Mouse (Mus musculus) kidney, postnatal 0 days (tissue): Measurements from ENCODE around the gene Pycr1. TPM values are rescaled to one million over a fixed set of nuclear protein-coding genes. Genes with fewer than 3 reads are reported as not detected.
A peak's percentile ranks its signal among the peaks of the same experiment; 100 is the strongest.

Source experiments
- ATAC-seq: fragments of 200-750 bp; cut with Nextera tagmentation; replicated peaks from 2 replicates; pipeline ENCODE4 v1.8.0; 2017; ENCODE audit warnings: low read depth, moderate number of reproducible peaks, moderate TSS enrichment, moderate library complexity; ENCODE audit not compliant: low FRiP score
- DNase-seq: peaks from one replicate; pipeline ENCODE4 v3.0.0-alpha.2; 2016; ENCODE audit warnings: low spot score
- H3K27ac ChIP-seq: fragments of 300-500 bp; sonication (generic); 2 replicates; pipeline ENCODE4 v1.5.1; 2014; ENCODE audit warnings: mild to moderate bottlenecking
- H3K27me3 ChIP-seq: fragments of 300-500 bp; sonication (generic); 2 replicates; pipeline ENCODE4 v1.6.1; 2014; ENCODE audit warnings: low read length, mixed read lengths; ENCODE audit not compliant: insufficient read depth
- H3K36me3 ChIP-seq: fragments of 300-500 bp; sonication (generic); 2 replicates; pipeline ENCODE4 v1.6.1; 2014; ENCODE audit warnings: low read length, mixed read lengths; ENCODE audit not compliant: insufficient read depth
- H3K4me1 ChIP-seq: fragments of 300-500 bp; sonication (generic); replicated peaks from 2 replicates; pipeline ENCODE4 v1.6.1; 2014; ENCODE audit warnings: antibody characterized with exemption, low read length, mixed read lengths; ENCODE audit not compliant: insufficient read depth
- H3K4me2 ChIP-seq: fragments of 300-500 bp; sonication (generic); 2 replicates; pipeline ENCODE4 v1.6.1; 2014; ENCODE audit warnings: mild to moderate bottlenecking, low read length, moderate library complexity, mixed read lengths
- H3K4me3 ChIP-seq: fragments of 300-500 bp; sonication (generic); replicated peaks from 2 replicates; pipeline ENCODE4 v1.5.1; 2014; ENCODE audit warnings: low read depth, low read length
- H3K9ac ChIP-seq: fragments of 300-500 bp; sonication (generic); 2 replicates; pipeline ENCODE4 v1.6.1; 2014; ENCODE audit warnings: low read depth, low read length
- H3K9me3 ChIP-seq: fragments of 300-500 bp; sonication (generic); replicated peaks from 2 replicates; pipeline ENCODE4 v1.6.1; 2016; ENCODE audit warnings: low read length, inconsistent platforms, mixed read lengths
- CTCF ChIP-seq: IDR thresholded peaks from 2 replicates; pipeline ENCODE4 v1.5.1; 2016; ENCODE audit warnings: antibody characterized with exemption, low read depth, mild to moderate bottlenecking, moderate library complexity
- WGBS: fragments of 180-500 bp; shearing (Covaris S2); extraction: QIAGEN DNeasy Blood & Tissue Kit; methylation state at CpG from one replicate; pipeline ENCODE4 v1.1.7; 2014; 5-methylcytosine and 5-hydroxymethylcytosine counted together
- polyA plus RNA-seq: library from polyadenylated mRNA; unstranded; fragments of >200 nt; fragmentation: Nextera tagmentation; extraction: Ambion mirVana; gene quantifications from 2 replicates; pipeline ENCODE4 v1.2.1, GENCODE M21; 2015

The Pycr1 gene
- polyA plus RNA-seq, 1 experiment from 2014 or later: 12.2 TPM

GRCm38 (mm10) chr11:120648001-120648476 lies 4.5 kb upstream of the Pycr1 start, which contains the start of gene Myadml2:
Gene Myadml2, minus strand, starts transcription at chr11:120648158.
- Histone ChIP-seq H3K9ac (peak within 1 kb of the TSS; percentile 27; the same call in 1 of the 2 replicates), H3K27ac (no peak within 1 kb of the TSS), H3K4me2 (peak within 1 kb of the TSS; percentile 47), H3K4me3 (peak within 1 kb of the TSS; percentile 10; the same call in 1 of the 2 replicates), H3K4me1 (peaks cover 7% of the 10 kb centered on the region), H3K9me3 (no peaks in the 10 kb centered on the region), H3K27me3 (no peaks in the 10 kb centered on the region), H3K36me3 (no peaks in the 10 kb centered on the region)
- 6% methylated on average over 13 of the region's 13 CpGs for WGBS
- ATAC-seq (no peak), DNase-seq (peak; percentile 19)
- no peak for TF ChIP-seq CTCF

- Histone ChIP-seq H3K36me3 (no peaks in the 10 kb centered on the region), H3K4me2 (peak overlapping the region; percentile 47; the same call in 1 of the 2 replicates), H3K4me1 (peaks cover 10% of the 10 kb centered on the region), H3K27ac (no peak overlapping the region), H3K9me3 (no peaks in the 10 kb centered on the region), H3K9ac (peak overlapping the region; percentile 27; the same call in 1 of the 2 replicates), H3K4me3 (no peak overlapping the region), H3K27me3 (no peaks in the 10 kb centered on the region)
- ATAC-seq (no peak), DNase-seq (no peak)
- TF ChIP-seq CTCF: no peak
- WGBS: 84% methylated on average over 35 of the region's 35 CpGs
Measured at GRCm38 (mm10) chr11:120647047-120647830, 3.7 kb upstream of the Pycr1 start.

DNA sequence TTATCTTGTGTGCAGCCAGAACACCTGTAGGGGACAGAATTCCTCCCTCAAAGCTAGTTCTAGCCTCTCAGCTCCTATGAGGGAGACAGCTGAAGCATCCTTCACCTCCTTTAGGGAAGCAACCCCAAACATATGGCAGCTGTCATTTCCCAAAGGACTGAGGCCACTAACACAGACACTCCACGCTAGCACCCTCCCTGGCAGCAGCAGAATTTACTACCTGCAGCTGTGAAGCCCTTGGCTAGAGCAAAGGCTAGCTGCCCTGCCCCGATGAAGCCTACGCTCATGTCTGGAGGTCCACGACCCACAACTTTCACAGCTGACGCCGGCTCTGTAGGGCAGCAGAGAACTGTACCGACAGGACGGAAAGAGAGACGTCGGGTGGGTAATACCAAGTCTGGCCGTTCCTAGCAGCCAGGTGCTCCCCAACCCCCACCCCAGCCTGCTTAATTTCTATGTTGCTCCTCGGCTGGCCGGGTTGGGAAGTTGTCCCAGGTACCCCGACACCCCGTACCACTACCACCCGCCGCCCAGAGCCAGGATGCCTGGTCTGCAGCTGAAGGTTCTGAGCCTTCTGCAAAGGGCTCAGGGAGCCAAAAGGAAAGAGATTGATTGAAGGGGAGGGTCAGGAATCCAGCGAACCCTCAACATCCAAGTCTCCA lies 499 bp downstream of the Pycr1 start:
- WGBS: under 1% methylated on average over 18 of the region's 18 CpGs
- peak overlapping the region; percentile 55 for H3K9ac ChIP-seq
- no peaks in the 10 kb centered on the region for H3K27me3 ChIP-seq
- peaks cover 9% of the 10 kb centered on the region for H3K4me1 ChIP-seq
- peak overlapping the region; percentile 40 for H3K4me3 ChIP-seq
- H3K9me3 ChIP-seq: no peaks in the 10 kb centered on the region
- peak overlapping the region; percentile 74 for H3K4me2 ChIP-seq
- no peak for TF ChIP-seq CTCF
- H3K36me3 ChIP-seq: no peaks in the 10 kb centered on the region
- ATAC-seq (peak; percentile 4; the same call in 1 of the 2 replicates), DNase-seq (no peak)
- no peak overlapping the region for H3K27ac ChIP-seq

- DNase-seq (no peak), ATAC-seq (no peak)
- Histone ChIP-seq H3K27ac (no peak overlapping the region), H3K9me3 (no peaks in the 10 kb centered on the region), H3K4me3 (no peak overlapping the region), H3K9ac (no peak overlapping the region), H3K4me1 (0 out of 2 replicates have a peak, but pooled peaks cover 5% of the 10 kb centered on the region), H3K4me2 (no peak overlapping the region), H3K27me3 (no peaks in the 10 kb centered on the region), H3K36me3 (no peaks in the 10 kb centered on the region)
- WGBS: 80% methylated on average over 8 of the region's 8 CpGs
- TF ChIP-seq CTCF: no peak
Measured at GRCm38 (mm10) chr11:120641869-120642268, 1.7 kb downstream of the Pycr1 start.

- H3K27ac ChIP-seq: no peak overlapping the region
- 0 out of 2 replicates have a peak, but pooled peaks cover 5% of the 10 kb centered on the region for H3K4me1 ChIP-seq
- H3K9ac ChIP-seq: no peak overlapping the region
- no peaks in the 10 kb centered on the region for H3K9me3 ChIP-seq
- H3K27me3 ChIP-seq: no peaks in the 10 kb centered on the region
- H3K4me2 ChIP-seq: no peak overlapping the region
- no peak for DNase-seq
- ATAC-seq: no peak
- 54% methylated on average over 9 of the region's 9 CpGs for WGBS
- no peak overlapping the region for H3K4me3 ChIP-seq
- no peak for TF ChIP-seq CTCF
- H3K36me3 ChIP-seq: no peaks in the 10 kb centered on the region
Measured at GRCm38 (mm10) chr11:120641255-120641654, 2.3 kb downstream of the Pycr1 start.

GRCm38 (mm10) chr11:120634810-120635209 lies 8.8 kb downstream of the Pycr1 start:
- H3K4me1 ChIP-seq: peaks cover 16% of the 10 kb centered on the region
- no peak overlapping the region for H3K9ac ChIP-seq
- TF ChIP-seq CTCF: no peak
- DNase-seq (no peak), ATAC-seq (no peak)
- H3K36me3 ChIP-seq: no peaks in the 10 kb centered on the region
- no peak overlapping the region for H3K4me3 ChIP-seq
- 82% methylated on average over 5 of the region's 5 CpGs for WGBS
- H3K9me3 ChIP-seq: no peaks in the 10 kb centered on the region
- no peaks in the 10 kb centered on the region for H3K27me3 ChIP-seq
- H3K4me2 ChIP-seq: no peak overlapping the region
- H3K27ac ChIP-seq: no peak overlapping the region
